Mouse (Mus musculus): ENCODE measurements around the gene Dnajc3. TPM values are rescaled to one million over a fixed set of nuclear protein-coding genes. Genes with fewer than 3 reads are reported as not detected.

Dnajc3 gene
- polyA plus RNA-seq, 1 experiment from 2014 or later = 43.1 TPM

GRCm38 (mm10) chr14:118913651-118914050, 24.1 kb upstream of the Dnajc3 start:
- ATAC-seq (replicated peaks; ENCODE audit: low FRiP score, low read depth) (no peak), DNase-seq (ENCODE audit: low spot score) (no peak)
- WGBS = 43% methylated on average over 5 of the region's 5 CpGs
- Histone ChIP-seq H3K27me3 (ENCODE audit: insufficient read depth, low read length) (no peaks in the 10 kb centered on the region), H3K4me3 (replicated peaks; ENCODE audit: low read depth, low read length) (no peak overlapping the region), H3K36me3 (ENCODE audit: insufficient read depth, low read length) (0 out of 2 replicates have a peak, but pooled peaks cover 6% of the 10 kb centered on the region), H3K4me1 (replicated peaks; ENCODE audit: insufficient read depth, low read length) (no peaks in the 10 kb centered on the region), H3K27ac (no peak overlapping the region), H3K9me3 (replicated peaks; ENCODE audit: low read length) (no peaks in the 10 kb centered on the region), H3K9ac (ENCODE audit: low read depth, low read length) (no peak overlapping the region), H3K4me2 (ENCODE audit: low read length) (no peak overlapping the region)
- no peak for TF ChIP-seq CTCF (IDR thresholded peaks at IDR 0.05; ENCODE audit: low read depth)

GRCm38 (mm10) chr14:118919025-118919424, 18.8 kb upstream of the Dnajc3 start:
- Histone ChIP-seq H3K9me3 (replicated peaks; ENCODE audit: low read length) (no peaks in the 10 kb centered on the region), H3K4me2 (ENCODE audit: low read length) (no peak overlapping the region), H3K27me3 (ENCODE audit: insufficient read depth, low read length) (no peaks in the 10 kb centered on the region), H3K36me3 (ENCODE audit: insufficient read depth, low read length) (0 out of 2 replicates have a peak, but pooled peaks cover 3% of the 10 kb centered on the region), H3K4me3 (replicated peaks; ENCODE audit: low read depth, low read length) (no peak overlapping the region), H3K27ac (no peak overlapping the region), H3K4me1 (replicated peaks; ENCODE audit: insufficient read depth, low read length) (peaks cover 6% of the 10 kb centered on the region), H3K9ac (ENCODE audit: low read depth, low read length) (no peak overlapping the region)
- DNase-seq (ENCODE audit: low spot score) = peak; percentile 68
- no peak for ATAC-seq (replicated peaks; ENCODE audit: low FRiP score, low read depth)
- peak; percentile 72 for TF ChIP-seq CTCF (IDR thresholded peaks at IDR 0.05; ENCODE audit: low read depth)
- WGBS = 68% methylated on average over 8 of the region's 8 CpGs

GRCm38 (mm10) chr14:118920654-118921053, 17.1 kb upstream of the Dnajc3 start:
- H3K9ac ChIP-seq (ENCODE audit: low read depth, low read length) = no peak overlapping the region
- no peaks in the 10 kb centered on the region for H3K27me3 ChIP-seq (ENCODE audit: insufficient read depth, low read length)

GRCm38 (mm10) chr14:118922251-118922650, 15.5 kb upstream of the Dnajc3 start:
- Histone ChIP-seq H3K4me2 (ENCODE audit: low read length) (peak overlapping the region; percentile 67), H3K4me3 (replicated peaks; ENCODE audit: low read depth, low read length) (peak overlapping the region; percentile 29), H3K9ac (ENCODE audit: low read depth, low read length) (peak overlapping the region; percentile 41), H3K27ac (no peak overlapping the region), H3K4me1 (replicated peaks; ENCODE audit: insufficient read depth, low read length) (peaks cover 6% of the 10 kb centered on the region), H3K9me3 (replicated peaks; ENCODE audit: low read length) (no peaks in the 10 kb centered on the region), H3K36me3 (ENCODE audit: insufficient read depth, low read length) (0 out of 2 replicates have a peak, but pooled peaks cover 3% of the 10 kb centered on the region), H3K27me3 (ENCODE audit: insufficient read depth, low read length) (no peaks in the 10 kb centered on the region)
- ATAC-seq (replicated peaks; ENCODE audit: low FRiP score, low read depth) = no peak
- TF ChIP-seq CTCF (IDR thresholded peaks at IDR 0.05; ENCODE audit: low read depth) = no peak
- DNase-seq (ENCODE audit: low spot score) = no peak
- 30% methylated on average over 22 of the region's 22 CpGs for WGBS

More at GRCm38 (mm10) chr14:118920654-118921053, 17.1 kb upstream of the Dnajc3 start:
- no peaks in the 10 kb centered on the region for H3K9me3 ChIP-seq (replicated peaks; ENCODE audit: low read length)
- H3K27ac ChIP-seq = no peak overlapping the region
- peaks cover 6% of the 10 kb centered on the region for H3K4me1 ChIP-seq (replicated peaks; ENCODE audit: insufficient read depth, low read length)
- no peak for DNase-seq (ENCODE audit: low spot score)
- H3K36me3 ChIP-seq (ENCODE audit: insufficient read depth, low read length) = 0 out of 2 replicates have a peak, but pooled peaks cover 3% of the 10 kb centered on the region
- no peak for TF ChIP-seq CTCF (IDR thresholded peaks at IDR 0.05; ENCODE audit: low read depth)
- no peak overlapping the region for H3K4me2 ChIP-seq (ENCODE audit: low read length)
- WGBS = 63% methylated on average over 7 of the region's 7 CpGs
- ATAC-seq (replicated peaks; ENCODE audit: low FRiP score, low read depth) = no peak
- H3K4me3 ChIP-seq (replicated peaks; ENCODE audit: low read depth, low read length) = no peak overlapping the region

GRCm38 (mm10) chr14:118922667-118923184, 15.1 kb upstream of the Dnajc3 start:
- under 1% methylated on average over 47 of the region's 47 CpGs for WGBS
- Histone ChIP-seq H3K4me3 (replicated peaks; ENCODE audit: low read depth, low read length) (peak overlapping the region; percentile 29), H3K9ac (ENCODE audit: low read depth, low read length) (peak overlapping the region; percentile 41), H3K36me3 (ENCODE audit: insufficient read depth, low read length) (0 out of 2 replicates have a peak, but pooled peaks cover 3% of the 10 kb centered on the region), H3K27me3 (ENCODE audit: insufficient read depth, low read length) (no peaks in the 10 kb centered on the region), H3K27ac (no peak overlapping the region), H3K9me3 (replicated peaks; ENCODE audit: low read length) (no peaks in the 10 kb centered on the region), H3K4me1 (replicated peaks; ENCODE audit: insufficient read depth, low read length) (peaks cover 6% of the 10 kb centered on the region), H3K4me2 (ENCODE audit: low read length) (peak overlapping the region; percentile 67)
- DNase-seq (ENCODE audit: low spot score) (peak; percentile 47), ATAC-seq (replicated peaks; ENCODE audit: low FRiP score, low read depth) (peak; percentile 53)
- no peak; the same call in 1 of the 2 replicates for TF ChIP-seq CTCF (IDR thresholded peaks at IDR 0.05; ENCODE audit: low read depth)

- peak within 1 kb of the TSS; percentile 66 for H3K27ac ChIP-seq
- peak within 1 kb of the TSS; percentile 72 for H3K9ac ChIP-seq (ENCODE audit: low read depth, low read length)
- peaks cover 6% of the 10 kb centered on the region for H3K4me1 ChIP-seq (replicated peaks; ENCODE audit: insufficient read depth, low read length)
- no peaks in the 10 kb centered on the region for H3K9me3 ChIP-seq (replicated peaks; ENCODE audit: low read length)
- no peaks in the 10 kb centered on the region for H3K36me3 ChIP-seq (ENCODE audit: insufficient read depth, low read length)
- peak within 1 kb of the TSS; percentile 56 for H3K4me3 ChIP-seq (replicated peaks; ENCODE audit: low read depth, low read length)
- 2% methylated on average over 55 of the region's 55 CpGs for WGBS
- peak; percentile 33 for TF ChIP-seq CTCF (IDR thresholded peaks at IDR 0.05; ENCODE audit: low read depth)
- H3K4me2 ChIP-seq (ENCODE audit: low read length) = peak within 1 kb of the TSS; percentile 89
- ATAC-seq (replicated peaks; ENCODE audit: low FRiP score, low read depth) (peak; percentile 89), DNase-seq (ENCODE audit: low spot score) (peak; percentile 92)
- H3K27me3 ChIP-seq (ENCODE audit: insufficient read depth, low read length) = no peaks in the 10 kb centered on the region
Measured at GRCm38 (mm10) chr14:118924673-118925615, 12.8 kb upstream of the Dnajc3 start, which contains the start of gene Dzip1. Gene Dzip1, minus strand, starts transcription at chr14:118925460.
